Mouse (Mus musculus) testis, adult 2 months (tissue): ENCODE data around the gene Cst6. TPM values are rescaled to one million over a fixed set of nuclear protein-coding genes. Genes with fewer than 3 reads are reported as not detected.

Source experiments
- H3K27ac ChIP-seq: fragments of 200-500 bp; 2 replicates; pipeline ENCODE4 v1.5.1; 2012; ENCODE audit warnings: low read depth, low read length; ENCODE audit not compliant: control insufficient read depth, insufficient read depth
- H3K27me3 ChIP-seq: fragments of 200-500 bp; 2 replicates; pipeline ENCODE4 v1.6.1; 2012; ENCODE audit warnings: mild to moderate bottlenecking, low read length, moderate library complexity; ENCODE audit not compliant: control insufficient read depth, insufficient read depth
- H3K36me3 ChIP-seq: fragments of 200-500 bp; 2 replicates; pipeline ENCODE4 v1.6.1; 2012; ENCODE audit warnings: mild to moderate bottlenecking, low read length; ENCODE audit not compliant: control insufficient read depth, insufficient read depth
- H3K4me1 ChIP-seq: fragments of 200-500 bp; 2 replicates; pipeline ENCODE4 v1.6.1; 2012; ENCODE audit warnings: low read length; ENCODE audit not compliant: control insufficient read depth, insufficient read depth
- H3K4me3 ChIP-seq: fragments of 200-500 bp; 2 replicates; pipeline ENCODE4 v1.5.1; 2012; ENCODE audit warnings: low read depth, mild to moderate bottlenecking, low read length, moderate library complexity, mixed read lengths; ENCODE audit not compliant: control insufficient read depth
- CTCF ChIP-seq: fragments of 200-500 bp; IDR thresholded peaks from 2 replicates; pipeline ENCODE4 v1.5.1; 2012; ENCODE audit warnings: low read depth, mild to moderate bottlenecking, inconsistent platforms, low read length, moderate library complexity; ENCODE audit not compliant: control insufficient read depth, insufficient read depth, insufficient replicate concordance
- POLR2A ChIP-seq: fragments of 200-500 bp; IDR thresholded peaks from 2 replicates; pipeline ENCODE4 v1.6.1; 2012; ENCODE audit warnings: low read depth, mild to moderate bottlenecking, inconsistent platforms, low read length, moderate library complexity; ENCODE audit not compliant: control insufficient read depth
- polyA plus RNA-seq: library from polyadenylated mRNA; depleted of rRNA; stranded (reverse); fragments of >200 nt; gene quantifications from 2 replicates; pipeline ENCODE4 v1.2.3, GENCODE M21; 2012

Gene Cst6
- polyA plus RNA-seq, 1 experiment, result 1.5 TPM

DNA sequence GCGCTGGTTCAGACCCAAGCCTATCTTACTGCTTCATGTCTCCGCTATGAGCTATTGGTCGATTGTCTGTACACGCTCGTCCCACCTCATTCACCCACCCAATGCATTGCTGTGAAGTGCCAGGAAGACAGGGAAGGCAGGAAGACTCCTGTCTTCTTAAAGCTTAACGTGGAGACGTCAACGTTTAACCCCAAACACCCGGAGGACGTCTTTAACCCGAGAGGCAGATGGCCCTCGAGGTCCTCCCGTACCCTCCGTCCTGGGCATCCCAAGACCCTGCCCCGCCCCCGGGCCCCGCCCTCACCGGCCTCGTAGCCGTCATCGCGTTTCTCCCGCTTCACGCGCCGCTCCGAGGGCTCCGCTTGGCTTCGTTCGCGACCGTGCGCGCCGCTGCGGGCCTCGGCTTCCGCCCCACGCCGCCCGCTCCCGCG, 38.7 kb upstream of the Cst6 start:
- Histone ChIP-seq H3K36me3 (peaks cover 4% of the 10 kb centered on the region), H3K27me3 (no peaks in the 10 kb centered on the region), H3K4me3 (peak overlapping the region; percentile 86), H3K27ac (peak overlapping the region; percentile 87), H3K4me1 (peaks cover 10% of the 10 kb centered on the region)
- TF ChIP-seq CTCF, result no peak
- TF ChIP-seq POLR2A, result no peak

DNA sequence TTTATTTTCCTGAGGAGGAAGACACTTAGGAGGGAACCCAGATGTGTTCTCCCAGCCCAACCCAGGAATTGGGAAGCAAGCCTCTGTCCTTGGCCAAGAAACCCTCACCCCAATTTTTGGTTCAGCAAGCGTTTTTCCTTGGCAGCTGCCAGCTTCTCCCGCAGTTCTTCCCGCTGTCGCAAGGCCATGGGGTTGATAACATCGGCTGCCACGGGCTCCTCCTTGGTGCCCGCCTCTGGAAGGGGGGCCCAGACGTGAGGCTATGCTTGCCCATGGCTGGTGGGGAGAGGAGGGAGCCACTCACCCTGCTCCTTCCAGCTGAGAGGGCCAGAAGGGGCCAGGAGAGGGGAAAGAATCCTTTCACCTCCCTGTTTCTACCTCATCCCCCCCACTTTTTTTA, 35.3 kb upstream of the Cst6 start:
- Histone ChIP-seq H3K4me1 (peaks cover 5% of the 10 kb centered on the region), H3K4me3 (no peak overlapping the region), H3K27ac (no peak overlapping the region), H3K27me3 (no peaks in the 10 kb centered on the region), H3K36me3 (peaks cover 6% of the 10 kb centered on the region)
- TF ChIP-seq CTCF (no peak), POLR2A (no peak)

DNA sequence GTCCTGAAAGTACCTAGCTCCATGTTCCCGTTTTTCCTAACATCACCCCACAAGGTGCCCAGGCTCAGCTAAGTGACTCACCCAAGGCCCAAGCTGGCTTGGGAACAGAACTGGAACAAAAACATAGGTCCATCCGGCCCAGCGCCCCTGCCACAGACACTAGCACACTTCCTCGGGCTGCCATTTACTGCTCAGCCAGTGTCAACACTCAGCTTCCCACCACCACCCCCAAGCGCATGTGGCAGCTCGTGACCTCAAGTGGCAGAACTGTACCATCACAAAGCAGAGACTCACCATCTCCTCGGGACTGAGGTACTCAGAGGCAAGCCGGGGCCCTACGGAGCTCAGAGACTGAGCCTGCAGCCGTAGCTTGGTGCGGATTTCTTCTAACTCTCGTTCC, 34.0 kb upstream of the Cst6 start:
- TF ChIP-seq POLR2A, result no peak
- TF ChIP-seq CTCF, result no peak
- H3K27ac ChIP-seq, result no peak overlapping the region
- peaks cover 6% of the 10 kb centered on the region for H3K36me3 ChIP-seq
- H3K4me3 ChIP-seq, result no peak overlapping the region
- no peaks in the 10 kb centered on the region for H3K27me3 ChIP-seq
- H3K4me1 ChIP-seq, result no peaks in the 10 kb centered on the region; the same call in none of the 2 replicates

DNA sequence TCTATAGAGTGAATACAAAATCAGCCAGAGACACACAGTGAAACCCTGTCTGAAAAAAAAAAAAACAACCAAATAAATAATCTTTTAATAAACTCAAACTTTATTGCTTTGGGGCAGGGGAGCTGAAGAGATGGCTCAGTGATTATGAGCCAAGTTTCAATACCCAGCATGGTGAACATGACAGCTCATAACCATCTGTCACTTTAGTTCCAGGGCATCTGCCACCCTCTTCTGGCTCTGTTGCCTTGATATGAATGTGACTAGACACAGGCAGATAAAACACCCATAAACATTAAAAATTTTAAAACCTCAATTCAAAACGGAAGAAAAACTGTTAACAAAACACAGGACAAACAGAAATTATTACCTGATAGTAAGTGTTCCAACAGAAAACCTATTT, 28.1 kb upstream of the Cst6 start:
- H3K36me3 ChIP-seq, result peaks cover 2% of the 10 kb centered on the region; the same call in 1 of the 2 replicates
- no peak overlapping the region for H3K27ac ChIP-seq

DNA sequence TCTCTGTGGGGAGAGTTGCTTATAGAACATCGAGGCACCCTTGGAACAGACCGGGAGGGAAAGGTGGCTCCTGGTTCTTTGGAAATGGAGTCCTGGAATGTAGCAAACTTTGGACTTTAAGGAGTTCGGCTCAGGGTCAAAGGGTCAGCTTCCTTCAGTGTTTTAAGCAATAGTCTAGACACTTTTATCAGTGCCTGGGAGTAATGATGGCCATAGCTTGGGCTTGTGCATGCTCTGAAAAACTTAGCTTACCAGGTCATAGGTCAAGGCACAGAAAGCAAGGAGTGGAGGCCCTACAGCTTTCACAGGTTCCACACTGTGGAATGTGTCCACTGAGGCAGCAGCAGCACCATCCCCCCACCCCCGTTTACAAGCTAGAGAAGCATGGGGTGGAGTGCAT, 25.4 kb upstream of the Cst6 start:
- H3K27ac ChIP-seq, result no peak overlapping the region
- H3K36me3 ChIP-seq, result peaks cover 7% of the 10 kb centered on the region
- no peak overlapping the region for H3K4me3 ChIP-seq
- H3K4me1 ChIP-seq, result no peaks in the 10 kb centered on the region; the same call in 1 of the 2 replicates
- TF ChIP-seq POLR2A (no peak), CTCF (no peak)
- H3K27me3 ChIP-seq, result no peaks in the 10 kb centered on the region

More for the DNA sequence above, 28.1 kb upstream of the Cst6 start:
- no peaks in the 10 kb centered on the region; the same call in 1 of the 2 replicates for H3K4me1 ChIP-seq
- H3K27me3 ChIP-seq, result no peaks in the 10 kb centered on the region
- no peak for TF ChIP-seq CTCF
- TF ChIP-seq POLR2A, result no peak
- H3K4me3 ChIP-seq, result no peak overlapping the region

DNA sequence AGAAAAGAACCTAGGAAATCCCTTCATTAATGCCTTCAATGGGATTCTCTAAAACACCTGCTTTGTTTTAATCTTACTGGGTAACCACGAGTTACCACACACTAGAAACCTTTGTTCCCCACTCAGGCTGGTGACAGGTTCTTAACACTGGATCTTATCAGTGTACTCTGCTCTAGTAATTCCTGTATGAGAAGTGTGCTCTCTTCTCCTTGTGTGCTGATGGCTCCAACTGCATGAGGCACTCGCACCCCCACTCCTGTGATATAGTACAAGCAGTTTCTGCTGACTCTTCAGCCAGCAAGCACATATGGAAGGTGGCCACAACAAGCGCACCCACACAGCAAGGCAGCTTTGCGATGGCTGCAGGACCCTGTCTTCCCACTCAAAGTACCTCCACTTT, 24.8 kb upstream of the Cst6 start:
- TF ChIP-seq CTCF (no peak), POLR2A (no peak)
- no peak overlapping the region for H3K27ac ChIP-seq
- peaks cover 8% of the 10 kb centered on the region for H3K36me3 ChIP-seq
- H3K4me3 ChIP-seq, result no peak overlapping the region
- no peaks in the 10 kb centered on the region; the same call in 1 of the 2 replicates for H3K4me1 ChIP-seq
- H3K27me3 ChIP-seq, result no peaks in the 10 kb centered on the region

DNA sequence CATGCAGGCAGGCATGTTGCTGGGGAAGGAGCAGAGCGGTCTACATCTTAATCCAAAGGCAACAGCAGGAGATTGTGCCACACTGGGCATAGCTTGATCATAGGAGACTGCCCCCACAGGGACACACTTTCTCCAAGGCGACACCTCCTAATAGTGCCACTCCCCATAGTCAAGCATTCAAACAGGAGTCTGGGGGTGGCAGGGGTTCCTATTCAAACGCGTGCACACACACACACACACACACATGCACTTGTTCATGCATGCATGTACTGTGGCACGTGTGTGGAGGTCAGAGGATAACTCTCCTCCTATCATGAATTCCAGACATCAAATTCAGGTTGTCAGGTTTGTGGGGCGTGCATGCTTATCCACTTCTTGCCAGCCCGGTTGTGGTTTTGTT, 23.4 kb upstream of the Cst6 start:
- Histone ChIP-seq H3K4me1 (peaks cover 5% of the 10 kb centered on the region), H3K27ac (no peak overlapping the region), H3K4me3 (no peak overlapping the region), H3K36me3 (peaks cover 9% of the 10 kb centered on the region), H3K27me3 (no peaks in the 10 kb centered on the region)
- no peak for TF ChIP-seq CTCF
- TF ChIP-seq POLR2A, result no peak

DNA sequence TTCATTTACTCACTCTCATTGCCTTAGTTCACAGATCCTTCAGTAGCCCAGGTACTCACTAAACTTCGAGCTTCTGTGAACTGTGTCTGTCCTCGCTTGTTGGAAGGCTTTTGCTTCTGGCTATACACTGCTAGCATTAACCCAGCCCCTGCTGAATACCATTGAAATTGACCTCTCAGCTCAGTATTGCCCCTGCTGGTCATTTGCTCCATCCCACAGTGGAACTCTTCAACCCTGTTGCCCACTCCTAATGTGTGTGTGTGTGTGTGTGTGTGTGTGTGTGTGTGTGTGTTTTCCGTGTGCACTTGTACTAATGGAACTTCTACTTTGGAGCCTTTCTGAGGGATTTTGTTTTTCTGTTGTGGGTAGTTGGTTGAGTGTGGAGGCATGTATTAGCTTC, 21.6 kb upstream of the Cst6 start:
- H3K4me3 ChIP-seq, result no peak overlapping the region
- no peaks in the 10 kb centered on the region for H3K27me3 ChIP-seq
- peaks cover 9% of the 10 kb centered on the region for H3K36me3 ChIP-seq
- no peak for TF ChIP-seq POLR2A
- no peak for TF ChIP-seq CTCF
- H3K4me1 ChIP-seq, result peaks cover 7% of the 10 kb centered on the region
- no peak overlapping the region for H3K27ac ChIP-seq
